Mouse (Mus musculus): ENCODE data around the gene Rab31.

The Rab31 gene

DNA sequence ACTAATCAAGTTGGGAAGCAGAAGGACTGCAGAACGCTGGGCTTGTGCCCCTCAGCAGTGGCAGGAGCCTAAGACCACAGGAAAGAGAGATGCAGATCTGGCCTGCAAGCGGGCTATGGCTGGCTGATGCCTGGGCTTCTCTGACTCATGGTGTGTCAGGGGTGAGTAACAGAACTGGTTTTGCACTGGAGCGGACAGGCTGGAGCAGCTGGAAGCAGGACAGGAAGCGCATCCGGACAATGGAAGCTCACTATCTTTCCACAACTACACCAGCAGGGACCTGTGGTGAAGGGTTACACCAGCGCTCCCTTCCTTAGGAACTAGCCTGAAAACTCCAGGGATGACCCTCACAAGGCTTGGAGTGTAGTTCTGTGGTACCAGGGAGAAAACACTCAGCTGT is 34.9 kb downstream of the Rab31 start:
- no peak for DNase-seq (ENCODE audit: low spot score)

DNA sequence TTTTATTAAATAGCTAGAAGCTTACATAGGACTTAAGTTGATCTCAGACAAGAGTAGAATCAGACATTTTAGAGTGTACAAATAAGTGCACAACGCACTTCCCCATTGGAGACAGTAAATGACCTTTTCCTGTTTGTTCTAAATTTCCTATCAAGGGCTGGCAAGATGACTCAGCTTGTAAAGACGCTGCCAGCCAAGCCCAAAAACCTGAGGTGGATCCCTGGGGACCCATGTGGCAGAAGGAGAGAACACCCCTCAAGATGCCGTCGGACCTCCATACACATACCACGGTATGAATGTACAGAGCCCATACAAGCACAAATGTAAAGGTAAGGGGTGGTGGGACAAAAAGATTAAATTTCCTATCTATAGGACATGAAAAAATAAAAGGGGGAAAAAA is 35.4 kb downstream of the Rab31 start:
- DNase-seq (ENCODE audit: low spot score), result no peak

DNA sequence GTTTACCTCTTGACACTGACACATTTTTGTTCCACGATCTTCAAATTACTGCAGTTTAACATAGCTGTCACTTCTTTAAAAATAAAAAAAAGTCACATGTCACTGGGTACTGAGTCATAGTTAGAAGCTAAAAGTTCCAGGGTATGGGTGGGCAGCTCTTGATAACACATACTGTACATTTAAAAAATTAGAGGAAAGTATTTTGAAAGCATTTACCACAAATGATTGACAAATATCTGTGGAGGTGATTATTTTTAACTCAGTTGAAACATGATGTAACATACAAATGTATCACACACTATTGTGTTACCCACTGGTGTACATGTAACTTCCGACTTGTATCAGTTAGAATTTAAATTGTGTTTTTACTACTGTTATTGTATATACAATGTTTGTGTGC is 37.5 kb downstream of the Rab31 start:
- no peak for DNase-seq (ENCODE audit: low spot score)

DNA sequence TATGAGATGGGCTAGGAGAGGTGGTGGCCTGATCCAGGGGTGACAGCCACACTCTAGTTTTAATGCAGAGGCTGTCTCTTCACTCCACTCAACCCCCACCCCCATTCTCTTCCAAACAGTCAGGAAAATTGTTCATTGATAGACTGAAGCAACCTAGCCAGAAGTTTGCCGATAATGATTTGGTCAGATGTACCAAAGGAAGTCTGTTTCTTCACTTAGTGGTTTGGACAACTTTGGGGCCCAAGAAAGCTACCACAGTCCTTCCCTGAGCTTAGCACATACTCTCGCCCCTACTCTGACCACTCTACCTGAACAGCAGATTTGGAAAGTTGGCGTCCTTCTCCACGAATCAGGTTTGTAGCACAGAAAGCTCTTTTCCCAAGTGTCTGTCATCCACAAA is 39.9 kb downstream of the Rab31 start:
- DNase-seq (ENCODE audit: low spot score), result no peak

DNA sequence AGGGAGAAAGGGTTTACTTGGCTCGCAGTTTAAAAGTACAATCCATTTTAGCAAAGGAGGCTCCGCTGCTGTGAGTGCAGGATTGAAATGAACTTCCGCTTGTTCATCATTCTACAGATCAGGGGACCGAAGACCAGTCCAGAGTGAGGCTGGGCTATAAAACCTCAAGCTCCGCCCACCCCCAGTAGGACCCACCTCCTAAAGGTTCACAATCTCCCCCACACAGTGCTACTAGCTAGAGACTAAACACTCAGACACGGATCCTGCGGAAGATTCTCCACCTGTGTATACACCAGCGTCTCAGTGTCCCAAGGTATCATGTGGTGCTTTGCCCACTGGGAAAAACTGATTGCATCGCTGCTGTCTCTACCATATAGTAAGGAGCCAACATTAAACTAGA is 40.8 kb downstream of the Rab31 start:
- no peak for DNase-seq (ENCODE audit: low spot score)

DNA sequence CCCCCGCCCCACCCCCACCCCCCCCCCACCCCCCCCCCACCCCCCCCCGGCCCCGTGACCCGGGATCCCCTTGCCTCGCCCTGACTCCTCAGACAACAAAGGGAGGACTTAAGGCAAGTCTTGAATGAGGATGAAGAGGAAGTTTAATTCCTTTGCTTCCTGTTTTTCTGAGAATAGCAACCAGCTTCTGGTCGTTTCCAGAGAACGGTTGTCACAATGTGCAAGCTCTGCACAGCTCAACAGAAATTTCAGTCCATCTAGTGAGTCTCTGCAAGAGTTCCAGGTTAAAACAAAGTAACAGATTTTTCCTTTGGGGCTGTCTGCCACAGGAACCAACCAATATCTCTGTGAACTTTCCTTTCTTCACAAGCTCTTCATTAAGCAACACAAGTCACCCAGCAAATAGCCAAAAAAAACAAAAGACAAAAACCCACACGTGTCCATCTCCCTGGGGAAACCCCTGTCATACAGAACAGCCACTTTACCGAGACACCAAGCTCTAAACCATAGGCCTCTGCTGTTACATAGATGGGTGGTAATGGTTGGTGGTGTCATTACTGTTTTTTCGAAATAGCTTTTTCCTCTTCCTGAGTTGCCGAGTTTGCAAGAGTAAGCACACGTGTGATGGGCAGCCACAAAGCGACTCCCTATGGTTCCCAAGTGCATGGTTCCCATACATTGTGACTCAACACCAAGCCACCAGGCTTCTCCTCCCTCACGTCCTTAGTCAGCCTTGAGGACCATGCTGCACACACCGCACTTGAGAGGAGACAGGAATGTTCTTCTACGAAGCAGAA is 42.4 kb downstream of the Rab31 start:
- no peak for DNase-seq (ENCODE audit: low spot score)

DNA sequence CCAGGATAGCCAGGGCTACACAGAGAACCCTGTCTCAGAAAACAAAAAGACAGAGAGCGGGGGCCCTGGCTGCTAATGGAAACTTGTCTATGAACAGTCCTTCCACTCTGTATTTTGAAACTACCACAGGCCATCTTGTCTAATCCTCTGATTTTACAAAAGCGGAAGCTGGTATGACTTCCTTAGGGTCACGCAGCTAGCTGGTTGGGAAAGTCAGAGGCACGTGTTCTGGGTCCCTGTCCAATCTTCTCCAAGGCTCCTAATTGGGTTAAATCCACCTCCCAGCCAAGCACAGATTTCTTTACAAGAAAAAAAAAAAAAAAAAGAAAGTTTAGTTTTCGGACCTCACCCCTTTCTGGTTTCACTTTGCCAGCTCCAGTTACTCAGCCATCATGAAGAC is 45.8 kb downstream of the Rab31 start:
- DNase-seq (ENCODE audit: low spot score), result no peak

DNA sequence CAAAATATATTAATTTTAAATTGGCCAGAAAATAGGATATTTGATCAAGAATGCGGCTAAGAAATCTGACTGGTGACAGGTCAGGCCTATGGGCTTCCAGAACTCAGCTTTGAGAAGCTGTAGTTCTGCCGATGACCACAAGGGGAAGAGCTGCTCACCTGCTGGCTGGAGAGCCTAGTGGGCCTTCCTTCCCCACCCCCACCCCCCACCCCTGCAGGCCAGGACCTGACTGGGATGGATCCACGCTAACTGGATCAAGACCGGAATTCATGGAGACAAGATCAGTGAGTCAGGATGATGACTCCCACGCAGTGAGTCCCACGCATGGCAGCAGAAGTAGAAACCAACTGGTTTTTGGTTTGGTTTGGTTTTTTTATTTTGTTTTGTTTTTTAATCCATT is 46.3 kb downstream of the Rab31 start:
- DNase-seq (ENCODE audit: low spot score), result no peak

DNA sequence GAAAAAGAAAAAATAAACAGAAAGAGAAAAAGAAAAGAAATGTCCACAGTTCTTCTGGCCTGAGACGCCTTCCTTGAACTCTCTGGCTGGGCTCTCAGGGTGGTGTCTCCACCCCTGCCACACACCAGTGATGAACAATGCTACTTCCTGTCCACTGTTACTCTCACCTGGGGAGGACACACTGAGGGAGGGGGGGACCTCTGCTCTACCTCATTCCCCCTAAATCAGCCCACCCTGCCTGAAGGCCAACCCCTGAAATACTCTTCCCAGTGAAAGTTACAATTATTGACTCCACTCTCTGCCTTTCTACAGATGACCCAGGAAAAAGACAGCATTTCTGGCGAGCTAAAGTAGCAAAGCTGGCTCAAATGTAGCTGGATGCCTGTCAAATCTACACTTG is 46.7 kb downstream of the Rab31 start:
- no peak for DNase-seq (ENCODE audit: low spot score)

DNA sequence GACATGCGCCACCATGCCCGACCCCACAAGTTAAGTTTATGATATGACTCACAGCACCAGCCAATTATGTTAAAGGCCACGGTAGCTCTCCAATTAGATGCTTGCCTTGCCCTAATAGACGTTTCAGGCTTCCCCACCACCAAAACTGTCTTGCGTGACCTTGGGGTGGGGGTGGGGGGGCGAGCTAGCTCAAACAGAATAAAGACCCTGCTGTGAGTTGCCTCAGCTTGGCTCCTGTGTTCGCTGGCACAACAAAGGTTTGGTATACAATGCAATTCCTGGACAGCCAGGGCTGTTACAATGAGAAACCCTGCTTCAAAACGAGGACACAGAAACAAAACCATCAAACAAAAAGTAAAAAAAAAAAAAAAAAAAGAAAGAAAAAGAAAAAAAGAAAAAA is 47.2 kb downstream of the Rab31 start:
- DNase-seq (ENCODE audit: low spot score), result no peak

DNA sequence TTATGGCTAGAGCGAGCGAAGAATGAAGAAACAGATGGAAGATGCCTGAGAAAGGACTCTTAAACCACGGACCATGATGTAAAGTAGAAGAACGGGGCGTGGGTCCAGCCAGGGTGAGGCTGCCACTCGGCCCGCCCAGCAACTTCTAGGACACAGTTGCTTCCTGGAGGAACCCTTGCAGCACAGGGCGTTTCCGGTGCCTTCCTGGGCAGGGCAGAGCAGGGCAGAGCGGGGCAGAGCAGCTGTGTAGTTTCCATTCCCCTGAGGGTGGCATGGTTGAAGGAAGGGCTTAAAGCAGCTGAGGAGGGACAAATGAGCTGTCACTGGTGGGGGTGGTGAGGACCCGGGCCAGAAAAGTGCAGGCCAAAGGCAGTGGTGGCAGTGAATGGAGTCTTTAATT is 48.3 kb downstream of the Rab31 start:
- no peak for DNase-seq (ENCODE audit: low spot score)

DNA sequence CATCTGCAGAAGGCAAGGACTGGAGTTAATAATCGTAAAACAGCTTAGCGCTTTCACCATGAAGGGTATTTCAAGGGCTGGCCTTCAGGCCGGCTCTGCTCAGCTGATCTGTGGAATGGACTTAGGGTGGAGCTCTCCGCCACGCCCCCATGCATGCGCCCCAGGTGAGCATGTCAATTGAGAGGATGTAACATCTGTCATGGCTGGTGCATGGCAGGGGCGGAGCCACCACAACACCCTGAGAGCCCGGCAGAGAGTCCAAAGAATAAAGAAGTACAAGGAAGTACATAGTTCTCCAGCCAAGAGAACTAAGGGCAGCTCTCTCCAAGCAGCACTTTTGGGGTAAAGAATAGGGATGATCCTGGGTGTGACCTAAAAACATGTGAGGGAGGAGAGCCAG is 48.9 kb downstream of the Rab31 start:
- no peak for DNase-seq (ENCODE audit: low spot score)

DNA sequence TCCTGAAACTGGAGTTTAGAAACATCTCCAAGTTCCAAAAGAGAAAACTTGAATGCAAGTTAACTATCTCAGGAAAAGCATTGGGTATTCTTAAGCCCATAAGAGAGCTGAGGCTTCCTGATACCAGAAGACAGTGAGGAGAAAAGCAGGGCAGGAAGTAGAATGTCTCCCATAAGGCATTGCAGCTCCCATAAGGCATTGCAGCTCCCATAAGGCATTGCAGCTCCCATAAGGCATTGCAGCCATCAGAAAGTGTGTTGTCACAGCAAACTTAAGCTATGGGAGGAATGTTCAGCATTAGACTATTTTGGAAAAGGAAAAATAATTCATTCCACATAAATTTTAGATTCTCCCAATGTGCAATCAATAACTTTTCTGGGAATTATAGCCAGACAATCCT is 51.2 kb downstream of the Rab31 start:
- DNase-seq (ENCODE audit: low spot score), result no peak

DNA sequence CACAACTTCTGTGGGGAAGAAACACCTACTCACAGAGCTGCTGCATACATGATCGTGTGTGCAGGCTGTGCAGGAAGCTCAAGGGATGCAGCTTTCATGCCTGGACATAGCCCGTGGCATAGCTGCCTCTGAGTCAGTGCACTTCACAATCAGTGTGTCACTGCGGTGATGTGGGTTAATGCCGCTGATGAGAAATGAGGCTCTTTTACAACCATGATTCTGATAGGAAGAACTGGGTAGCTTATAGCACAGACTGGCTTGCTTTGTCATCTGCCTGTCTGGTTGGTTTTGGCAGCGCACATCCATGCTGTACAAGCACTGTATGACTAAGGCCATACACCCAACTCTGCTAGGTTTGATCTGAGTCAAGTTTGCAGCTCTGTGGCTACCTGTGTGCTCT is 52.7 kb downstream of the Rab31 start:
- DNase-seq (ENCODE audit: low spot score), result no peak

DNA sequence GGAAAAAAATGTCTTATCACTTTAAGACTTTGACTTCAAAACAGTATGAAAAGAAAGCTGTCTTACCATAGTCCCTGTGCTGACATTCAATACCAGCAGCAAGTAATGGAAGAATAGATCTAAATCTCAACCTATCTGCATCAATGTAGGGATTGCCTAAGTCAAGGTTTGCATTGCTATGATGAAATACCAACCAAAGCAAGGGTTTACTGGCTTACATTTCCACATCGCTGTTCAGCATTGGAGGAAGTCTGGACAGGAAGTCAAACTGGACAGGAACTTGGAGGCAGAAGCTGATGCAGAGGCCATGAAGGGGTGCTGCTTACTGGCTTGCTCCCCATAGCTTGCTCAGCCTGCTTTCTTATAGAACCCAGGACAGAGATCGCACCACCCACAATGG is 54.0 kb downstream of the Rab31 start:
- DNase-seq (ENCODE audit: low spot score), result no peak

DNA sequence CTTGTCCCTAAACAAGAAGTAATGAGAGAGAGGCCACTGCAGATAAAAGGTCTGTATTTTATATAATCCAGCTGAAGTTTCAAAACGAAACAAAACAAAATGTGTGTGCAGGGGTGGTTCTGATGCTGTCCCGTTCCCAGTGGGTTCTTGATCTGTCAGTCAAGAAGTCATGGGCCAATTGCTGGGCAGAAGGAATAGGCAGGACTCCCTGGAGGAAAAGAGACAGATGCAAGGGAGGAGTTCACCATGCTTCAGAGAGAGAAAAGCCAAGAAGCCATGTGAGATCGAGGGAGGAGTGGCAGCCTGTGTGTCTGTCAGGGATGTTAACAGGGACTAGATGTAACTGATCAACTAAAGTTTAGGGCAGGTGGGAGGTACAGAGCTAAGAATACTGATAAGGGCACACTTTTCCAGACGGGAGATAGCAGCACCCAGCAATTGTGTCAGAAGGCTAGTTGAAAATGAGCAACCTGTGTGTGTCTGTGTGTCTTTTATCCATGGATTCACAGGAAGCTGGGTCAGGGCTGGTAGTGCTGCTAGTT is 54.8 kb downstream of the Rab31 start:
- no peak for DNase-seq (ENCODE audit: low spot score)

DNA sequence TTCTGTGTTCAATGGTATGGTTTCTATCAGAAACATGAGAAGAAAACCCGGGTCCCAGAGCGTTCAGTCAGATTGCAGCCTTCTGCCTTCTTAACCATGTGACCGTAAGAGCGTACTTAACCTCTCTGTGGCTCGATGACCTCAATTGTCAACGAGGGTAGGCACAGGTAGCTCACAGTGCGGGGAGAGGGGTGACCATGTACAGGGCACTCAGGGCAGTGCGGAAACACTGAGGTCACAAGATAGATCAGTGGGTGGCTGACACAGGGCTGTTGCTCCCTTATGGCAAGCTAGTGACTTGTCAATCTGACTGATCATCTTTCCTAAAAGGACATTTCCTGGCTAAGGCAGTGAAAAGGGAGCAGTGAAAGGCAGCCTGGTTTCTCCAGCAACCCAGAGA is 58.5 kb downstream of the Rab31 start:
- DNase-seq (ENCODE audit: low spot score), result no peak

DNA sequence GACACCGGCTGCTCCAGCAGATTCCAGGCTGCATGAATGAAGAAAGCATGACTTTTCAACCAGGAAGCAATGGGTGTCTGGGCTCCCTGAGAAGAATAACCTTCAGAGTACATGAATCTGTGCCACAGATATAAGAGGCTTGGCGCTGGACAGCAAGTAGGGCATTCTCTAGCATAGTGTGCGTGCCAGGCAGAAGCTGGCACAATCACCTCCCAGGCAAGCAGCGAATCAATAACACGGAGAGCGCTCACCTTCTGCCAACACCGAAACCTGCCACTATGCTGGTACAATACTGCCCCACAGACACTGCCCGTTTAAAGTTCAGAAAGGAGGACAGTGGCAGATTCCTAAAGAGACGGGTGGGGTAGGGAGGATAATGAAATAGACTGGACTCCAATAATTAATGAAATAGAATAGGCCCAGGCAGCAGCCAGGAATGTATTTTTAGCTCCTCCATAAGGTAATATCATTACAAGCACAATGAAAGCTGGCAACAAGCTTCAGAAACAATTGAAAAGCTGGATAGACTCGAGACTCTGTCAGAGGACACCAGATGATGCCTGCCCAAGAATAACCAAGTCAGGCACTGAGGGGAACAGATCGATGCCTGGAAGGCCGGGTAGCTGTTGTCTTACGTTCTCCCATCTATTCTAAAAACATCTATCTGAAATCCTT is 59.6 kb downstream of the Rab31 start:
- no peak for DNase-seq (ENCODE audit: low spot score)

DNA sequence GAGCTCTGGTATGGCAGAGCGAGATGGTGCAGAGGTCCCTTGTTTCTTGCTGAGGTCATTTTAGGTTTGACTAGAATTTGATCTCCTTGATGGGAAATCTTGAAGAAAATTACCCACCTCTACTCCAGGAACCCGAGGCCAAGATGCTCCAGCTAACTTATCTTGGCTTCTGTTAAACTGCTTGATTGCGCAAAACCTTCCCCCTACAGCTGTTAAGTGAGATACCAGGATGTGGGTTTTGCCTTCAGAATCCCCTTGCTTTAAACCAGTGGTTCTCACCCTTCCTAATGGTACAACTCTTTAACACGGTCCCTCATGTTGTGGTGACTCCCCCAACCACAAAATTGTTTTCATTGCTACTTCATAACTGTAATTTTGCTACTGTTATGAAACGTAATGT is 60.8 kb downstream of the Rab31 start:
- no peak for DNase-seq (ENCODE audit: low spot score)

DNA sequence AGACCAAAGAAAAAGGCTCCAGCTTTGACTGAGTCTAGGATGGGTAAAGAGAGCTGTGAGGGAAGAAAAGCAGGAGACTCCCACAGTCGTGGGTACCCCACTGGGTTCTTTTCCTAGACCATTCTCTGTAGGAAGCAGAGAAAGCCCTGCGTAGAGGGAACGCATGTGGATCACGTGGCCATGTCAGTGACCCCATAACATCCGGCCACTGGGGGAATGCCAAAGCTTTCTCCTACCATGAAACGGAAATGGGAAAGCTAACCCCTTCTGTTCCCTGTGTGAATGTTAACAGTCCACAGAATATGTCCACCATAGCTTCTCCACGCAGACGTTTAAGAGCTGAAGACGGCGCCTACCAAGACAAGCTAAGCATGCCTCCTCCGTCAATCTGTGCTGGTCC is 62.0 kb downstream of the Rab31 start:
- DNase-seq (ENCODE audit: low spot score), result no peak

DNA sequence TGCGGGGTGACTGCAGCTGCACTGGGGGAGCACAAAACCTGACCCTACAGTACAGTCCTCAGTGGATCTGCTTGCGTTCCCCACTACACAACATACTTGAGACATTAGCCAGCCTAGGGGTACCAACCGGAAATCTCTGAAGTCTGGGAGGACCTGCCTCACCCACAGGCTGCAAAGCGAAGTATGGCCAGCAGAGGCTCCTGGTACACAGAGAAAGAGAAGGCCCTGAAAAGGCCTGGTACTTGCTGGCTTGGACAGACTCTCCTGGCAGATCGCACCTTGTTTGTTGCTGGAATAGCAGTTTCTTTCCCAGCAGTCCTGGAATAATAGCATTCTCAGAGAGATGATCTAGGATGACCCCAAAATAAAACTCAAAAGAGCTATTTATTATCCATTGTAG is 66.3 kb downstream of the Rab31 start:
- DNase-seq (ENCODE audit: low spot score), result no peak

DNA sequence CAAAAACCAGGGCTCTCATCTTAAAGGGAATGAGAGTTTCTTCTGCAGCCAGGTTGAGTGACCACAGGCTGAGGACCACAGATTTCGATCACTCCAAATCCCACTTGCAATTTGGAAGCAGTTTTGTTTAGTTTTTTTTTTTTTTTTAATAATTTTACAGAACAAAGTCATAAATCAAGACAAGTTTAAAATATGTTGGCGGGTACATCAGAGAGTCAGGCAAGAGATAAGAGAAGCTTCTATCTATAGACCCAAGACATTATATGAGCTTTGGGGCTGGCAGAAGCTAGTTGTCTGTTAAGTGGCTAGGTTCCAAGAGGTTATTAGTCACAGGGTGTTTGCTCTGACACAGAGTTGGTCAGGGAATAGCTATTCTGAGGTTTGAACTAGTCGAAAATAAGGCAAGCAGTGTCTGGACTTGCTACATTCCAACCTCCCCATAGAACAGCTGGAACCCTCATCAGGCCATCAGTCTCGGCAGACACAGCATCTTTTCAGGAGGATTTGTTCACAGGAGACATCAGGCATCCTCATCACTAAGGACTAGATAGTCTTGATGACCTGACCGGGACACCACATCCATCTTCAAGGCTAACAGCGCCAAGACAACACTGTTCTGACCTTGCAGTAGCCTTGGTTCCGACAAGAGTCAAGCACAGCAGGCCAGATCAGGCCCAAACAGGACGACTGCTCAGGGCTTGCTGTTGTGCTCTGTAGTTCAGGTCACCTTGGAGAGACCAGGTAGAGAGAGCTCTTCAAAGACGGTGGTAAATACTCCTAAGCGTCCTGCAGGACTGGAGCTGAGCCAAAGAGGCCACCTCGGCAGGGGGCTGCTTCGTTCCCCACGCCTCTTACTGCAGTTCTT is 68.8 kb downstream of the Rab31 start:
- DNase-seq (ENCODE audit: low spot score), result no peak

All from testis, postnatal 14 days (tissue).